Mouse (Mus musculus): ENCODE measurements around the gene Adamts17.

DNA sequence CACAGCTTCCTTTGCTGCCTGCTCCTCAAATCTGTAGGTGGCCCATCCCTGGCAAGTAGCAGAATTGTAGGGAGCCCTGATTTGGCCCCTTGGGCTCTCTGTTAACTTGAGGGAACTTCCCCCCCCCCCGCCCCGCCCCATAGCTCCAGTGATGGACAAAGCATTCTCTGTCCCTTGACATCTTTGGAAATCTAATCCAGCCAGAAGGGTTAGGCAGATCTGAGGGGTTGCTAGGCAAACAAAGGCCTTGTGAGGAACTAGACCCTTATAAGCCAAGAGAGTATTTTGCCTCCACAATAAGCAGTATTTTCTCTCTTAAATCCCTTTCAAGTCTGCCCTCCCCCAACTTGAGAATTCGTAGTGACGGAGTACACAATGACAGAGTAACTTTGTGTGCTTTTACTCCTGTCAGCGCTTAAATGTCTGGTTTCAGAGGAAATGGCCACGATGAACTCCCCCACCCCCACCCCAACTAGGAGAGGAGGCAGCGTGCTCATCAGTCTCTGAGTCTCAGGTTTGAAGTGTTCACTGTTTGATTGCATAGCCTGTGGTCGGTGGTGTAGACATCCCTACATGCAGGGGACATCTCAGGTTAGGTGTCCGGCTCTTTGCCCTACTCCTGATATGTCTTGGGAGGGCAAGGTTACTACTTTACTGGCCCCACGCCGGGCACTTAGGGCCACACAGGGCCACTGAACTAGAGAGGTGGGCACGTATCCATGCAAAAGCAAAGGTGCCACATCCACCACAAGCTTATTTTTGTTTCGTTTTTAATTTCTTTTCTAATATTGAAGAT, 99.7 kb downstream of the Adamts17 start:
- no peak for TF ChIP-seq GATA1 (IDR thresholded peaks at IDR 0.05; ENCODE audit: borderline replicate concordance, low read length)
- TF ChIP-seq FLI1 (IDR thresholded peaks at IDR 0.05; ENCODE audit: low read length), result no peak

Data from megakaryocyte, embryonic 14.5 days (primary cell).